Mouse (Mus musculus) colon, adult 2 months (tissue): ENCODE results near the gene Atr. TPM values are rescaled to one million over a fixed set of nuclear protein-coding genes. Genes with fewer than 3 reads are reported as not detected.

ENCODE experiments used
- polyA plus RNA-seq: library from polyadenylated mRNA; depleted of rRNA; stranded (reverse); fragments of >200 nt; gene quantifications from 2 replicates; pipeline ENCODE4 v1.2.3, GENCODE M21; 2012; rRNA removed

Atr gene
- 0.60 and 1.0 TPM in 2 replicates for polyA plus RNA-seq

GRCm38 (mm10) chr9:95857414-95858026 lies at the start of gene Atr:
Atr (plus strand) TSS chr9:95857597.

GRCm38 (mm10) chr9:95844825-95845460 lies 12.5 kb upstream of the Atr start, which contains the start of gene Pls1:
Pls1 (minus strand) TSS chr9:95845311.

GRCm38 (mm10) chr9:95954585-95955461 lies 97.4 kb downstream of the Atr start, which contains the start of gene Xrn1:
Xrn1 (plus strand) TSS chr9:95954760.

Other genes with a start within 250 kb of the Atr start
- 0.38 and 0.40 TPM in 2 replicates for gene Pcolce2, start 220.0 kb upstream of the Atr start, polyA plus RNA-seq
- gene Trpc1, start 107.2 kb upstream of the Atr start, polyA plus RNA-seq: 3.9 and 4.5 TPM in 2 replicates
- 12.0 and 16.1 TPM in 2 replicates for gene Pls1, start 12.3 kb upstream of the Atr start, polyA plus RNA-seq
- 2.2 and 2.3 TPM in 2 replicates for gene Xrn1, start 97.2 kb downstream of the Atr start, polyA plus RNA-seq